Mouse (Mus musculus): ENCODE measurements around the gene Tmem150c. TPM values are rescaled to one million over a fixed set of nuclear protein-coding genes. Genes with fewer than 3 reads are reported as not detected.

Tmem150c gene
- polyA plus RNA-seq, 1 experiment: 0.65 TPM

- no peak overlapping the region for H3K4me3 ChIP-seq (replicated peaks; ENCODE audit: control insufficient read depth, low read depth, low read length)
- TF ChIP-seq CTCF (IDR thresholded peaks at IDR 0.05; ENCODE audit: control insufficient read depth, insufficient read depth, low read length) (no peak), POLR2A (IDR thresholded peaks at IDR 0.05; ENCODE audit: borderline replicate concordance, control insufficient read depth, low read depth, low read length) (no peak)
- H3K4me1 ChIP-seq (ENCODE audit: control insufficient read depth, insufficient read depth, low read length): no peaks in the 10 kb centered on the region
- 65% methylated on average over 1 of the region's 1 CpGs for WGBS
- H3K27ac ChIP-seq (ENCODE audit: control insufficient read depth, insufficient read depth, low read depth, low read length, poor library complexity): no peak overlapping the region
Observed at GRCm38 (mm10) chr5:100124530-100124929, 35.1 kb downstream of the Tmem150c start.

GRCm38 (mm10) chr5:100123283-100123682 lies 36.3 kb downstream of the Tmem150c start:
- H3K27ac ChIP-seq (ENCODE audit: control insufficient read depth, insufficient read depth, low read depth, low read length, poor library complexity): no peak overlapping the region
- no peak for TF ChIP-seq CTCF (IDR thresholded peaks at IDR 0.05; ENCODE audit: control insufficient read depth, insufficient read depth, low read length)
- TF ChIP-seq POLR2A (IDR thresholded peaks at IDR 0.05; ENCODE audit: borderline replicate concordance, control insufficient read depth, low read depth, low read length): no peak
- no peak overlapping the region for H3K4me3 ChIP-seq (replicated peaks; ENCODE audit: control insufficient read depth, low read depth, low read length)
- H3K4me1 ChIP-seq (ENCODE audit: control insufficient read depth, insufficient read depth, low read length): no peaks in the 10 kb centered on the region
- WGBS: 68% methylated on average over 7 of the region's 7 CpGs

GRCm38 (mm10) chr5:100121170-100121569 lies 38.4 kb downstream of the Tmem150c start:
- Histone ChIP-seq H3K27ac (ENCODE audit: control insufficient read depth, insufficient read depth, low read depth, low read length, poor library complexity) (no peak overlapping the region), H3K4me1 (ENCODE audit: control insufficient read depth, insufficient read depth, low read length) (no peaks in the 10 kb centered on the region), H3K4me3 (replicated peaks; ENCODE audit: control insufficient read depth, low read depth, low read length) (no peak overlapping the region)
- 58% methylated on average over 7 of the region's 7 CpGs for WGBS
- TF ChIP-seq POLR2A (IDR thresholded peaks at IDR 0.05; ENCODE audit: borderline replicate concordance, control insufficient read depth, low read depth, low read length): no peak
- TF ChIP-seq CTCF (IDR thresholded peaks at IDR 0.05; ENCODE audit: control insufficient read depth, insufficient read depth, low read length): no peak

- H3K27ac ChIP-seq (ENCODE audit: control insufficient read depth, insufficient read depth, low read depth, low read length, poor library complexity): no peak overlapping the region
- WGBS: 12% methylated on average over 20 of the region's 20 CpGs
- no peaks in the 10 kb centered on the region for H3K4me1 ChIP-seq (ENCODE audit: control insufficient read depth, insufficient read depth, low read length)
- no peak overlapping the region for H3K4me3 ChIP-seq (replicated peaks; ENCODE audit: control insufficient read depth, low read depth, low read length)
- TF ChIP-seq CTCF (IDR thresholded peaks at IDR 0.05; ENCODE audit: control insufficient read depth, insufficient read depth, low read length): no peak
- TF ChIP-seq POLR2A (IDR thresholded peaks at IDR 0.05; ENCODE audit: borderline replicate concordance, control insufficient read depth, low read depth, low read length): no peak
Observed at GRCm38 (mm10) chr5:100120711-100121141, 38.9 kb downstream of the Tmem150c start.

- Histone ChIP-seq H3K4me3 (replicated peaks; ENCODE audit: control insufficient read depth, low read depth, low read length) (no peak overlapping the region), H3K27ac (ENCODE audit: control insufficient read depth, insufficient read depth, low read depth, low read length, poor library complexity) (no peak overlapping the region), H3K4me1 (ENCODE audit: control insufficient read depth, insufficient read depth, low read length) (no peaks in the 10 kb centered on the region)
- TF ChIP-seq CTCF (IDR thresholded peaks at IDR 0.05; ENCODE audit: control insufficient read depth, insufficient read depth, low read length): no peak
- no peak for TF ChIP-seq POLR2A (IDR thresholded peaks at IDR 0.05; ENCODE audit: borderline replicate concordance, control insufficient read depth, low read depth, low read length)
- WGBS: 56% methylated on average over 8 of the region's 8 CpGs
Observed at GRCm38 (mm10) chr5:100119331-100119730, 40.3 kb downstream of the Tmem150c start.

GRCm38 (mm10) chr5:100113403-100113802 lies 46.2 kb downstream of the Tmem150c start:
- 56% methylated on average over 5 of the region's 5 CpGs for WGBS

GRCm38 (mm10) chr5:100110581-100110980 lies 49.0 kb downstream of the Tmem150c start:
- no peak for TF ChIP-seq CTCF (IDR thresholded peaks at IDR 0.05; ENCODE audit: control insufficient read depth, insufficient read depth, low read length)
- TF ChIP-seq POLR2A (IDR thresholded peaks at IDR 0.05; ENCODE audit: borderline replicate concordance, control insufficient read depth, low read depth, low read length): no peak
- Histone ChIP-seq H3K4me3 (replicated peaks; ENCODE audit: control insufficient read depth, low read depth, low read length) (no peak overlapping the region), H3K27ac (ENCODE audit: control insufficient read depth, insufficient read depth, low read depth, low read length, poor library complexity) (no peak overlapping the region), H3K4me1 (ENCODE audit: control insufficient read depth, insufficient read depth, low read length) (peaks cover 2% of the 10 kb centered on the region)
- 68% methylated on average over 3 of the region's 3 CpGs for WGBS

More at GRCm38 (mm10) chr5:100113403-100113802, 46.2 kb downstream of the Tmem150c start:
- H3K4me3 ChIP-seq (replicated peaks; ENCODE audit: control insufficient read depth, low read depth, low read length): no peak overlapping the region
- H3K27ac ChIP-seq (ENCODE audit: control insufficient read depth, insufficient read depth, low read depth, low read length, poor library complexity): no peak overlapping the region
- TF ChIP-seq POLR2A (IDR thresholded peaks at IDR 0.05; ENCODE audit: borderline replicate concordance, control insufficient read depth, low read depth, low read length) (no peak), CTCF (IDR thresholded peaks at IDR 0.05; ENCODE audit: control insufficient read depth, insufficient read depth, low read length) (no peak)
- H3K4me1 ChIP-seq (ENCODE audit: control insufficient read depth, insufficient read depth, low read length): peaks cover 2% of the 10 kb centered on the region

- H3K4me3 ChIP-seq (replicated peaks; ENCODE audit: control insufficient read depth, low read depth, low read length): no peak overlapping the region
- TF ChIP-seq POLR2A (IDR thresholded peaks at IDR 0.05; ENCODE audit: borderline replicate concordance, control insufficient read depth, low read depth, low read length) (no peak), CTCF (IDR thresholded peaks at IDR 0.05; ENCODE audit: control insufficient read depth, insufficient read depth, low read length) (no peak)
- H3K4me1 ChIP-seq (ENCODE audit: control insufficient read depth, insufficient read depth, low read length): peaks cover 2% of the 10 kb centered on the region
- WGBS: 39% methylated on average over 7 of the region's 7 CpGs
- H3K27ac ChIP-seq (ENCODE audit: control insufficient read depth, insufficient read depth, low read depth, low read length, poor library complexity): no peak overlapping the region
Observed at GRCm38 (mm10) chr5:100109543-100110282, 49.9 kb downstream of the Tmem150c start.

Data from bone marrow, adult 2 months (tissue).